Mouse (Mus musculus) olfactory bulb, adult 2 months (tissue): ENCODE measurements around the gene Cyp2f2. TPM values are rescaled to one million over a fixed set of nuclear protein-coding genes. Genes with fewer than 3 reads are reported as not detected.

Source experiments
- H3K27ac ChIP-seq: fragments of 200-500 bp; 2 replicates; pipeline ENCODE4 v1.5.1; 2012; ENCODE audit warnings: low read depth, low read length; ENCODE audit not compliant: insufficient read depth
- H3K4me1 ChIP-seq: fragments of 200-500 bp; 2 replicates; pipeline ENCODE4 v1.6.1; 2012; ENCODE audit warnings: low read length; ENCODE audit not compliant: control insufficient read depth, insufficient read depth
- H3K4me3 ChIP-seq: fragments of 200-500 bp; 2 replicates; pipeline ENCODE4 v1.5.1; 2012; ENCODE audit warnings: mild to moderate bottlenecking, low read depth, low read length, moderate library complexity; ENCODE audit not compliant: insufficient read depth
- CTCF ChIP-seq: fragments of 200-500 bp; IDR thresholded peaks from 2 replicates; pipeline ENCODE4 v1.5.1; 2012; ENCODE audit warnings: low read depth, mild to moderate bottlenecking, low read length, moderate library complexity; ENCODE audit not compliant: insufficient read depth
- POLR2A ChIP-seq: fragments of 200-500 bp; IDR thresholded peaks from 2 replicates; pipeline ENCODE4 v1.6.1; 2012; ENCODE audit warnings: mild to moderate bottlenecking, low read depth, low read length, moderate library complexity; ENCODE audit not compliant: insufficient read depth
- WGBS: fragments of 180-500 bp; shearing (Covaris S2); methylation state at CpG from one replicate; pipeline ENCODE4 v1.1.7; 2018; 5-methylcytosine and 5-hydroxymethylcytosine counted together
- polyA plus RNA-seq: library from polyadenylated mRNA; stranded (reverse); fragments of >200 nt; gene quantifications from 2 replicates; pipeline ENCODE4 v1.2.4, GENCODE M21; 2012; ENCODE audit warnings: low replicate concordance; ENCODE audit not compliant: missing spikeins, insufficient read depth, insufficient read length

Cyp2f2 gene
- polyA plus RNA-seq, 1 experiment: not detected

DNA sequence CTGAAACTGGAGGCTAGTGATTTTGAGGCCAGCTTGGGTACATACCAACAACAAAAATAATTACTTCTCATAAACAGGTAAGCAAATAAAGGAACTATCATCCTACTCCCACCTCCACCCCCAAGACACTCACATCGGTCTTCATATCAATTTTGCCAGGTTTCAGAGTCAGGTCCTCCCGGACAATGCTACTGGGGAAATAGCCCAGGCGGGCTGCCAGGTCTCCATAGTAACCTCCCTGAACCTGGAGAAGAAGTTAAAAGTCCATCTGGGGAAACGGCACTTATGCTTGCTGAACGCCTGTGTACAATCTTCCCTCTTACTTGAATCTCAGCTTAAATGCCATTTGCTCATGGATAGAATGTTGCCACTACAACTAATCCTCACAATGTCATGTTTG is 60.3 kb downstream of the Cyp2f2 start:
- WGBS: 38% methylated on average over 5 of the region's 5 CpGs

GRCm38 (mm10) chr7:27180837-27181695 is 61.4 kb downstream of the Cyp2f2 start, which contains the start of the genes Gm21983 and Mia:
Gene Gm21983 (minus strand): TSS chr7:27181086.
Gene Mia (minus strand): TSS chr7:27181157.
- no peak within 1 kb of the TSS for H3K27ac ChIP-seq
- 68% methylated on average over 14 of the region's 14 CpGs for WGBS
- no peaks in the 10 kb centered on the region for H3K4me1 ChIP-seq
- H3K4me3 ChIP-seq: no peak within 1 kb of the TSS
- TF ChIP-seq CTCF (no peak), POLR2A (no peak)

More for the DNA sequence above, 60.3 kb downstream of the Cyp2f2 start:
- no peak overlapping the region for H3K27ac ChIP-seq
- H3K4me1 ChIP-seq: no peaks in the 10 kb centered on the region
- TF ChIP-seq POLR2A: no peak
- TF ChIP-seq CTCF: no peak
- H3K4me3 ChIP-seq: no peak overlapping the region

- Histone ChIP-seq H3K27ac (no peak overlapping the region), H3K4me3 (no peak overlapping the region), H3K4me1 (no peaks in the 10 kb centered on the region)
- WGBS: 59% methylated on average over 1 of the region's 1 CpGs
- no peak for TF ChIP-seq CTCF
- no peak for TF ChIP-seq POLR2A
Measured at GRCm38 (mm10) chr7:27182498-27182897, 62.8 kb downstream of the Cyp2f2 start.

Other genes starting within 250 kb of the Cyp2f2 start
- gene Cyp2a22, start 180.5 kb upstream of the Cyp2f2 start, polyA plus RNA-seq: not detected in 2 replicates
- gene Cyp2a12, start 90.8 kb upstream of the Cyp2f2 start, polyA plus RNA-seq: not detected in 2 replicates
- not detected in 2 replicates for gene Cyp2t4, start 33.8 kb downstream of the Cyp2f2 start, polyA plus RNA-seq
- not detected in 2 replicates for gene Egln2, start 46.9 kb downstream of the Cyp2f2 start, polyA plus RNA-seq
- not detected in 2 replicates for gene Rab4b, start 59.0 kb downstream of the Cyp2f2 start, polyA plus RNA-seq
- gene Gm21983, start 61.2 kb downstream of the Cyp2f2 start, polyA plus RNA-seq: not detected in 2 replicates
- not detected in 2 replicates for gene Mia, start 61.2 kb downstream of the Cyp2f2 start, polyA plus RNA-seq
- gene BC024978, start 75.9 kb downstream of the Cyp2f2 start, polyA plus RNA-seq: not detected in 2 replicates
- not detected in 2 replicates for gene Snrpa, start 76.4 kb downstream of the Cyp2f2 start, polyA plus RNA-seq
- not detected in 2 replicates for gene Itpkc, start 108.8 kb downstream of the Cyp2f2 start, polyA plus RNA-seq
- gene Coq8b, start 113.1 kb downstream of the Cyp2f2 start, polyA plus RNA-seq: not detected in 2 replicates
- not detected in 2 replicates for gene Numbl, start 138.5 kb downstream of the Cyp2f2 start, polyA plus RNA-seq
- gene Ltbp4, start 217.8 kb downstream of the Cyp2f2 start, polyA plus RNA-seq: not detected in 2 replicates
- not detected in 2 replicates for gene Shkbp1, start 236.1 kb downstream of the Cyp2f2 start, polyA plus RNA-seq
- gene Gm20479, start 237.5 kb downstream of the Cyp2f2 start, polyA plus RNA-seq: not detected in 2 replicates